Mouse (Mus musculus) ES-E14 (cell line): Measurements from ENCODE around the gene Cpsf6. TPM values are rescaled to one million over a fixed set of nuclear protein-coding genes. Genes with fewer than 3 reads are reported as not detected.
A peak's percentile ranks its signal among the peaks of the same experiment; 100 is the strongest.

Experiments used
- DNase-seq: peaks from one replicate; pipeline ENCODE4 v3.0.0-alpha.2; 2013; ENCODE audit warnings: low read depth, low spot score
- H3K27ac ChIP-seq: 2 replicates; pipeline ENCODE4 v1.5.1; 2012; ENCODE audit warnings: low read depth, mild to moderate bottlenecking, low read length, moderate library complexity, mixed read lengths; ENCODE audit not compliant: poor library complexity, insufficient read depth, severe bottlenecking
- H3K36me3 ChIP-seq: 2 replicates; pipeline ENCODE4 v1.6.1; 2012; ENCODE audit warnings: mild to moderate bottlenecking, low read length, moderate library complexity, mixed read lengths; ENCODE audit not compliant: control insufficient read depth, poor library complexity, insufficient read depth, severe bottlenecking
- H3K4me1 ChIP-seq, 2 experiments: fragments of 150-350 bp in 1 of 2; sonication (generic) in 1 of 2; 2 replicates each; pipeline ENCODE4 v1.6.1; 2012; ENCODE audit warnings: low read length in 2 of 2, mild to moderate bottlenecking in 1 of 2, mixed read lengths in 1 of 2; ENCODE audit not compliant: control insufficient read depth in 2 of 2, insufficient read depth in 2 of 2, poor library complexity in 1 of 2
- H3K4me3 ChIP-seq, 2 experiments: fragments of 150-350 bp in 1 of 2; sonication (generic) in 1 of 2; 2 replicates each; pipeline ENCODE4 v1.5.1; 2012; ENCODE audit warnings: low read length in 2 of 2, low read depth in 1 of 2, mild to moderate bottlenecking in 1 of 2, mixed read lengths in 1 of 2; ENCODE audit not compliant: insufficient read depth in 1 of 2, poor library complexity in 1 of 2, severe bottlenecking in 1 of 2
- H3K9ac ChIP-seq: 2 replicates; pipeline ENCODE4 v1.6.1; 2012; ENCODE audit warnings: low read depth, mild to moderate bottlenecking, low read length, mixed read lengths; ENCODE audit not compliant: poor library complexity, insufficient read depth, severe bottlenecking
- H3K9me3 ChIP-seq: fragments of 150-350 bp; sonication (generic); 2 replicates; pipeline ENCODE4 v1.6.1; 2012; ENCODE audit warnings: low read depth, mild to moderate bottlenecking, low read length; ENCODE audit not compliant: control insufficient read depth, insufficient read depth
- CHD2 ChIP-seq: IDR thresholded peaks from 2 replicates; pipeline ENCODE4 v1.6.1; 2014; ENCODE audit warnings: mild to moderate bottlenecking, low read depth, low read length, inconsistent platforms
- HCFC1 ChIP-seq: IDR thresholded peaks from 2 replicates; pipeline ENCODE4 v1.6.1; 2012; ENCODE audit warnings: low read length, inconsistent platforms, borderline replicate concordance; ENCODE audit not compliant: insufficient read depth
- MAFK ChIP-seq: IDR thresholded peaks from 2 replicates; pipeline ENCODE4 v1.6.1; 2014; ENCODE audit warnings: mild to moderate bottlenecking, low read depth, low read length, inconsistent platforms; ENCODE audit not compliant: insufficient read depth
- ZC3H11A ChIP-seq: IDR thresholded peaks from 2 replicates; pipeline ENCODE4 v1.6.1; 2012; ENCODE audit warnings: low read depth, mild to moderate bottlenecking, inconsistent platforms, low read length, borderline replicate concordance
- ZNF384 ChIP-seq: IDR thresholded peaks from 2 replicates; pipeline ENCODE4 v1.6.1; 2012; ENCODE audit warnings: low read depth, low read length, inconsistent platforms
- in situ Hi-C, 2 experiments: fragments of 600-800 bp; cut with MboI; formaldehyde crosslinking; loops; one replicate each; pipeline ENCODE4 v1.15.1; 2025; ENCODE audit warnings: low sequenced_read_pairs in 2 of 2, inconsistent platforms in 1 of 2; ENCODE audit not compliant: unreplicated experiment in 2 of 2
- total RNA-seq: library from RNA; depleted of rRNA; stranded (reverse); fragments of 300-350 nt; gene quantifications from 2 replicates; pipeline ENCODE4 v1.2.3, GENCODE M21; 2012

Cpsf6 gene
- total RNA-seq, 1 experiment = 129 TPM

DNA sequence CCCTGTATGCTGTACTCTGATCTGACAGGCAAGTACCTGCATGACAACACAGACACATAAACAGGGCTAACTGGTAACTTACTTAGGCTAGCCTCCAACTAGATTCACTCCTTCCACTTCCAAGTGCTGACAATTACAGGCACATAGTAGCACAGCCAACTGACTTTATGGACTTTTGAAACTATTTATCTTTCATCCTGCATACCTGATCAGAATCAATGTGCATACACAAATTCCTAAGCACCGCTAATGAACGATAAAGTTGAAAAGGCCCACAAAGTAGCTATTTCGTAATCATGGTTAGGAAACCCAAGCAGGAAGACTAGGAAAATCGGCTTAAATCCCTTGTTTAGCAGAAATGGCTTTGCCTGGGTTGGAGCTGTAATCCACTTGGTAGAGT lies 36.8 kb downstream of the Cpsf6 start:
- Histone ChIP-seq H3K4me1 (peaks cover 0 to 5% of the 10 kb centered on the region in 2 experiments; a peak in 2 of 4 replicates), H3K27ac (peak overlapping the region; percentile 82; the same call in 1 of the 2 replicates), H3K9ac (no peak overlapping the region; the same call in 1 of the 2 replicates), H3K4me3 (no peak overlapping the region), H3K36me3 (peaks cover 2% of the 10 kb centered on the region; the same call in 1 of the 2 replicates), H3K9me3 (no peaks in the 10 kb centered on the region)
- in situ Hi-C loops = no loop called here
- TF ChIP-seq ZC3H11A (no peak), MAFK (no peak), HCFC1 (no peak), ZNF384 (no peak), CHD2 (no peak)
- DNase-seq = no peak

DNA sequence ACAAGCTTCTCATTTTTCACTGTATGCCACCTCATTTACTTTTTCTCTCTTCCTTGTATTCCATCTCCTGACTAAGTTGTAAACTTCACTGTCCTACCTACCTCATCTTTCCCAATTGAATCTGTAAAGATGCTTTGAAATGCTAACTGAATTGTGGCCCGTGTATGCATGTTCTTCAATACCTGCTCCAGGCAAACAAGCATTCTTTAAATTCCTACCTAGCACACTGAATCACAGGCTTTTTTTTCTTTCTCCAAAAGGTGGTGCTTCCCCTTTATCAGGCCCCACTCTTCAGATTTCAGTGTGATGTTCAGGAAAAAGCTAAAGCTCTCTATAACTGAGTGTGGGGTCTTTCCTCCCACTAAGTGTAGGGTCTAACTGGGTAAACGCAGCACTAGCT lies 37.4 kb downstream of the Cpsf6 start:
- Histone ChIP-seq H3K36me3 (peaks cover 4% of the 10 kb centered on the region), H3K4me3 (no peak overlapping the region), H3K9ac (no peak overlapping the region; the same call in 1 of the 2 replicates), H3K9me3 (no peaks in the 10 kb centered on the region), H3K27ac (peak overlapping the region; percentile 82; the same call in 1 of the 2 replicates), H3K4me1 (peaks cover 0 to 5% of the 10 kb centered on the region in 2 experiments; a peak in 2 of 4 replicates)
- in situ Hi-C loops = no loop called here
- TF ChIP-seq ZNF384 (peak; percentile 99), MAFK (no peak)
- DNase-seq = peak; percentile 47

DNA sequence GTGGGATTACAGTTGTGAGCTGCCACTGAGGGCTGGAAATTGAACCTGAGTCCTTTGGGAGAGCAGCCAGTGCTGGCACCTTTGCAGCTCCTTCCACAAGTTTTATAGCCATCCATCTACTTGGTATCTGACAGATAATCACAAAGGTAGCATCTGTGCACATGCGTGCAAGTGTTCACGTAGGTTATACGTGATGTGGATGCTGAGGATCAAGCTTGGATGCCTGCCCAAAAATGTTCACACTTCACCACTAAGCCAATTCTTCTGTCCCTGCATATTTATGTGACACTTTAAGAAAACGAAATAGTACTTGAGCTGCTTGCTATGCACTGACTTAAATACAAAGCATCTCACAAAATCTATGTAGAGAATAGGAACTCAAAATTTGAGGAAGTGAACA lies 38.8 kb downstream of the Cpsf6 start:
- Histone ChIP-seq H3K36me3 (peaks cover 2% of the 10 kb centered on the region; the same call in 1 of the 2 replicates), H3K9ac (no peak overlapping the region), H3K4me1 (peaks cover 0 to 5% of the 10 kb centered on the region in 2 experiments; a peak in 2 of 4 replicates), H3K27ac (no peak overlapping the region), H3K4me3 (no peak overlapping the region), H3K9me3 (no peaks in the 10 kb centered on the region)
- in situ Hi-C loops = no loop called here
- no peak for DNase-seq
- TF ChIP-seq ZNF384 (no peak), HCFC1 (no peak), CHD2 (no peak), ZC3H11A (no peak), MAFK (no peak)

DNA sequence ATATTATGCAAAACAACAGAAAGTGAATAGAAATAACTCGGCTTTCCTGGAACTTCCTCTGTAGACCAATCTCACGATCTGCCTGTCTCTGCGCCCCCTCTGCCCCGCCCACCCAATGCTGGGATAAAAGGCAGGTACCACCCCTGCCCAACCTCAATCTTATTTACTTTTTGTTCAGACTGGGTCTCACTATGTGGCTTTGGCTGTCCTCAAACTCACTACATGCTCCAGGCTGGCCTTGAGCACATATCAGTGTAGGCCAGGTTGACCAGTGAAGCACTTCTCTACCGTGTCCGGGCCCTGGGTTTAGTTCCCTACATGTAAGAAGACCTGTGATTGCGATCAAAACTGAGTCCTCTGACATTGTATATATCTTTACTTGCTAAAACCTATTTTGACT lies 40.6 kb downstream of the Cpsf6 start:
- Histone ChIP-seq H3K27ac (no peak overlapping the region), H3K4me3 (no peak overlapping the region), H3K4me1 (peaks cover 0 to 5% of the 10 kb centered on the region in 2 experiments; a peak in 2 of 4 replicates), H3K9me3 (no peaks in the 10 kb centered on the region), H3K9ac (no peak overlapping the region), H3K36me3 (peaks cover 2% of the 10 kb centered on the region; the same call in 1 of the 2 replicates)
- in situ Hi-C loops = no loop called here
- DNase-seq = no peak
- TF ChIP-seq MAFK (no peak), CHD2 (no peak), HCFC1 (no peak), ZNF384 (no peak), ZC3H11A (no peak)

DNA sequence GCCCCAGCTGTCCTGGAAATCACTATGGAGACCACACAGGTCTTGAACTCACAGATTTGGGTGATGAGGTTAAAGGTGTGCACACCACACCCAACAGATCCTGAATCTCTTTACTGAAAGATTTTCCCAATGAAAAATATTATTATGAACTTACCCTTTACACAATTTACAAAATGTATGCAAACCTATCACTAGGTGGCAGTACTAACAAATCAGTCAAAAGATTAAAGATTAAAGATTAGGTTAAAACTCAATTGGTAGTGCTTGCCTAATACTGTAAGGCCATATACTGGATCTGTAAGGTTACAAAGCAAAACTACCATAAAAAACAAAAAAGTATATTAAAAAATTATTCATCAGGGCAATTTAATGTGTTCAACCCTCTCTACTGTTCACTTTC lies 41.9 kb downstream of the Cpsf6 start:
- TF ChIP-seq MAFK (no peak), ZNF384 (no peak), CHD2 (no peak), ZC3H11A (no peak), HCFC1 (no peak)
- H3K4me3 ChIP-seq = no peak overlapping the region
- peaks cover 0 to 5% of the 10 kb centered on the region in 2 experiments; a peak in 2 of 4 replicates for H3K4me1 ChIP-seq
- DNase-seq = no peak
- H3K27ac ChIP-seq = no peak overlapping the region
- in situ Hi-C loops = no loop called here
- H3K36me3 ChIP-seq = peaks cover 2% of the 10 kb centered on the region; the same call in 1 of the 2 replicates
- H3K9me3 ChIP-seq = no peaks in the 10 kb centered on the region
- H3K9ac ChIP-seq = no peak overlapping the region
